Mouse (Mus musculus) layer of hippocampus, adult 9-11 months (tissue): ENCODE data around the gene Cdca7l.

Experiments
- DNase-seq: peaks from one replicate; pipeline ENCODE4 v3.0.0; 2022

Gene Cdca7l

GRCm38 (mm10) chr12:117809327-117810017 is 5.4 kb downstream of the Cdca7l start:
- DNase-seq, result no peak

GRCm38 (mm10) chr12:117810074-117810473 is 6.0 kb downstream of the Cdca7l start:
- no peak for DNase-seq

GRCm38 (mm10) chr12:117820138-117820858 is 16.2 kb downstream of the Cdca7l start:
- no peak for DNase-seq

- no peak for DNase-seq
Observed at GRCm38 (mm10) chr12:117820859-117821221, 16.8 kb downstream of the Cdca7l start.

GRCm38 (mm10) chr12:117821394-117821793 is 17.3 kb downstream of the Cdca7l start:
- no peak for DNase-seq

GRCm38 (mm10) chr12:117828350-117828749 is 24.3 kb downstream of the Cdca7l start:
- DNase-seq, result no peak

GRCm38 (mm10) chr12:117831351-117831961 is 27.4 kb downstream of the Cdca7l start:
- DNase-seq, result no peak

GRCm38 (mm10) chr12:117832190-117832589 is 28.1 kb downstream of the Cdca7l start:
- DNase-seq, result no peak

- no peak for DNase-seq
Observed at GRCm38 (mm10) chr12:117834652-117835051, 30.6 kb downstream of the Cdca7l start.

- DNase-seq, result no peak
Observed at GRCm38 (mm10) chr12:117835371-117835770, 31.3 kb downstream of the Cdca7l start.

- no peak for DNase-seq
Observed at GRCm38 (mm10) chr12:117837376-117837775, 33.3 kb downstream of the Cdca7l start.

GRCm38 (mm10) chr12:117840705-117841104 is 36.6 kb downstream of the Cdca7l start:
- DNase-seq, result no peak

GRCm38 (mm10) chr12:117842676-117843075 is 38.6 kb downstream of the Cdca7l start:
- DNase-seq, result no peak

GRCm38 (mm10) chr12:117843302-117844074 is 39.4 kb downstream of the Cdca7l start:
- peak; percentile 6 for DNase-seq

GRCm38 (mm10) chr12:117844075-117844408 is 40.0 kb downstream of the Cdca7l start:
- DNase-seq, result no peak

GRCm38 (mm10) chr12:117844917-117845316 is 40.8 kb downstream of the Cdca7l start:
- DNase-seq, result no peak

GRCm38 (mm10) chr12:117848621-117849020 is 44.5 kb downstream of the Cdca7l start:
- no peak for DNase-seq

- no peak for DNase-seq
Observed at GRCm38 (mm10) chr12:117850472-117850871, 46.4 kb downstream of the Cdca7l start.

- DNase-seq, result peak; percentile 14
Observed at GRCm38 (mm10) chr12:117853316-117853715, 49.2 kb downstream of the Cdca7l start.

GRCm38 (mm10) chr12:117857023-117857422 is 52.9 kb downstream of the Cdca7l start:
- DNase-seq, result no peak

GRCm38 (mm10) chr12:117857884-117858283 is 53.8 kb downstream of the Cdca7l start:
- no peak for DNase-seq

GRCm38 (mm10) chr12:117860840-117861239 is 56.8 kb downstream of the Cdca7l start:
- no peak for DNase-seq

- DNase-seq, result no peak
Observed at GRCm38 (mm10) chr12:117861249-117861648, 57.2 kb downstream of the Cdca7l start.
